Mouse (Mus musculus) kidney, embryonic 14.5 days (tissue): ENCODE measurements at regions not wholly inside any gene's neighbourhood (a gene's known extent, or its start where the extent isn't known, plus 50 kb on each side); places are given as distances from the start of the nearest gene placed in this dataset.

ENCODE experiments used
- ATAC-seq: fragments of 200-750 bp; cut with Nextera tagmentation; 2 replicates; pipeline ENCODE4 v1.8.0; 2017; ENCODE audit warnings: moderate number of reproducible peaks, mild to moderate bottlenecking, moderate TSS enrichment, moderate library complexity; ENCODE audit not compliant: low FRiP score, low TSS enrichment
- H3K27ac ChIP-seq: fragments of 300-500 bp; sonication (generic); 2 replicates; pipeline ENCODE4 v1.5.1; 2014; ENCODE audit warnings: low read depth, mild to moderate bottlenecking, low read length, moderate library complexity, mixed read lengths
- H3K27me3 ChIP-seq: fragments of 300-500 bp; sonication (generic); 2 replicates; pipeline ENCODE4 v1.6.1; 2014; ENCODE audit warnings: mild to moderate bottlenecking, low read length; ENCODE audit not compliant: control insufficient read depth, insufficient read depth
- H3K36me3 ChIP-seq: fragments of 300-500 bp; sonication (generic); 2 replicates; pipeline ENCODE4 v1.6.1; 2014; ENCODE audit warnings: low read length, mixed read lengths; ENCODE audit not compliant: control insufficient read depth, insufficient read depth
- H3K4me1 ChIP-seq: fragments of 300-500 bp; sonication (generic); 2 replicates; pipeline ENCODE4 v1.6.1; 2014; ENCODE audit warnings: low read length, mixed read lengths; ENCODE audit not compliant: control insufficient read depth, insufficient read depth
- H3K4me2 ChIP-seq: fragments of 300-500 bp; sonication (generic); replicated peaks from 2 replicates; pipeline ENCODE4 v1.6.1; 2014; ENCODE audit warnings: low read depth, mild to moderate bottlenecking, low read length
- H3K4me3 ChIP-seq: fragments of 300-500 bp; sonication (generic); 2 replicates; pipeline ENCODE4 v1.5.1; 2014; ENCODE audit warnings: mild to moderate bottlenecking, low read length
- H3K9ac ChIP-seq: fragments of 300-500 bp; sonication (generic); 2 replicates; pipeline ENCODE4 v1.6.1; 2014; ENCODE audit warnings: low read depth, mild to moderate bottlenecking, low read length, moderate library complexity
- H3K9me3 ChIP-seq: fragments of 300-500 bp; sonication (generic); 2 replicates; pipeline ENCODE4 v1.6.1; 2016; ENCODE audit warnings: low read length; ENCODE audit not compliant: control insufficient read depth
- WGBS: fragments of 180-500 bp; shearing (Covaris S2); extraction: QIAGEN DNeasy Blood & Tissue Kit; methylation state at CpG from one replicate; pipeline ENCODE4 v1.1.7; 2014; 5-methylcytosine and 5-hydroxymethylcytosine counted together

DNA sequence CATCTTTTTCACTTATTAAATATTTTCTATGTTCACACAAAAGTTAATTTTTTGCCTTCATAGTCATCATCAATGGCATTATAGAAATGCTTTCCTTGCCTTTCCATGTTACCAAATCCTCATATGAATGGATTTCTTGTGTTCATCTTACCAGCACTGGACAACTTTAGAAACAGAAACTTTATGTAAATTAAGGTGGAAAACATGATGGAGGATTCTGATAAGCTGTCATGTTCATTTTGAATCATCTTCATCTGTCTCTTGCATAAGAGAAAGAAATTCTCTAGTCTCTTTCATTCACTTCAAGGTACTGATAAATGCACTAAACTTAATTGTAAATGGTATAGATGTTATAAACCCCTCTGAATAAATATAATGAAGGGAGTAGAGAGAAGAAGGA is 305.4 kb downstream of the Fgf10 start:
- Histone ChIP-seq H3K36me3 (no peaks in the 10 kb centered on the region), H3K9ac (no peak overlapping the region), H3K27ac (no peak overlapping the region), H3K4me1 (no peaks in the 10 kb centered on the region), H3K9me3 (no peaks in the 10 kb centered on the region), H3K4me2 (no peak overlapping the region), H3K4me3 (no peak overlapping the region), H3K27me3 (no peaks in the 10 kb centered on the region)
- ATAC-seq: no peak

DNA sequence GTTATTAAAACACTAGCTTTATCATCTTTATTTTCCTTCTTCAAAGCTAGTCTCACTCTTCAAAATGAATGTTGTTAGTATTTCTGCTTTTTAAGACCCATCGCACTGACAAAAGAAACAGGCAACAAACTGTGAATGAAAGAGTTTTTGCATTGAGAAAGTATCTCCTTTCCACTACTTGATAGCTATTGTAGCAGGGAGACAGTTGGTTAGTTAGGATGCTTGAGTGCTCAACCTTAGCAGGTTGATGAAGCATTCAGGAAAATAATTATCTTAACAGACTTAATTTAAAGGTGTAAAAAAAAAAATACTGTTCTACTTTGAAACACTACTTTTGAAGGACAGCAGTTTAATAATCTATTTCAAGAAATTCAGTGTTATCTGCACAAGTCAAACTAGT is 305.9 kb downstream of the Fgf10 start:
- 42% methylated on average over 1 of the region's 1 CpGs for WGBS
- Histone ChIP-seq H3K27me3 (no peaks in the 10 kb centered on the region), H3K4me3 (no peak overlapping the region), H3K4me2 (no peak overlapping the region), H3K36me3 (no peaks in the 10 kb centered on the region), H3K4me1 (no peaks in the 10 kb centered on the region), H3K9ac (no peak overlapping the region), H3K27ac (no peak overlapping the region), H3K9me3 (no peaks in the 10 kb centered on the region)
- peak; percentile 71; the same call in 1 of the 2 replicates for ATAC-seq

DNA sequence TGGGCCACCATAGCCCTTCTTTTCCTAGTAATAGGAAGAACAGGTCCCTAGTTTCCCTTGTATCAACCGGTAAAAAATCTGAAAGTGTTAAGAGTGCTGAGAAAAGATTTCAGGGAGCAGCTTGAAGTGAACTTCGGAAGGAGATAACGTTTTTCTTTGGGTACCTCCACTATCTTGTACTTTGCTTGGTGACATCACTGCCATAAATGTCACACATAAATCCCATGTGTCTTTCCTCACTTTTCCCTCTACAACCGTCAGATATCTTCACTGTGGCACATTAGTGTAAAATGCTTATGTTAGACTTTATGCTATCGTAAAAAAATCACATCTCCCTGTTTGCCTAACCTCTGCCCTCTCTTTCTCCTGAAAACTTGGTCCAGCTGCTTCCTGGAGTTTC is 309.9 kb downstream of the Fgf10 start:
- no peak overlapping the region for H3K27ac ChIP-seq
- H3K9me3 ChIP-seq: no peaks in the 10 kb centered on the region
- ATAC-seq: no peak
- no peaks in the 10 kb centered on the region for H3K36me3 ChIP-seq
- peaks cover 13% of the 10 kb centered on the region; the same call in 1 of the 2 replicates for H3K4me1 ChIP-seq
- 35% methylated on average over 5 of the region's 5 CpGs for WGBS
- no peaks in the 10 kb centered on the region for H3K27me3 ChIP-seq
- no peak overlapping the region for H3K9ac ChIP-seq
- H3K4me3 ChIP-seq: no peak overlapping the region
- no peak overlapping the region for H3K4me2 ChIP-seq

DNA sequence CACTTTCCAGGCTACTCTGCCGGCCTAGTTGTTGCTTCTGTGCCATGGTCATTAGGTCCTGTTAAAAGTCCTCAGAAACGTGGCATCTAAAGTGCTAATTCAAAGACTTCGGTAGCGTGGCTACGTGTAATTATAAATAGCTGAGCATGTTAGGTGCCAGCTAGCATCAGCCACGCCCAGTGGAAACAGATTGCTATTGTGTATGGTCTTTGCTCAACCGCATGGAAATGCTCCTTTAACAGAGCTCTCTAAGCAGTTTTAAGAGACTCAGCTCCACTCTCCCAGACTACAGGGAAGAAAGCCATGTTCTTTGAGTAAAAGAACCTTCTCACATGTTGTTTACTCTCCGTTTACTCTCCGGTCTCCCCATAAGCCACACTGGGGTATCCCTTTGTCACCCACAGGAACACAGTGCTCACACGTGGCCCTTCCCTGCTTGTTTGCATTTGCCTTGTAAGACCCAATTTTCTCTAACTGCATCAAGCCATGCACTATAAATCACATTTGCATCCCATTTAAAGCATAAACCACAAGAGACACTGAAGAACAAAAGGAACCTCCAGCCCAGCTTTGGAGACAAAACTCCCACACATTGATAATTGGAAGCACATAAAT is 311.7 kb downstream of the Fgf10 start:
- no peak overlapping the region for H3K4me3 ChIP-seq
- 61% methylated on average over 10 of the region's 10 CpGs for WGBS
- peaks cover 13% of the 10 kb centered on the region; the same call in 1 of the 2 replicates for H3K4me1 ChIP-seq
- H3K36me3 ChIP-seq: no peaks in the 10 kb centered on the region
- ATAC-seq: peak; percentile 75
- no peaks in the 10 kb centered on the region for H3K9me3 ChIP-seq
- H3K27me3 ChIP-seq: no peaks in the 10 kb centered on the region
- H3K27ac ChIP-seq: peak overlapping the region; percentile 12; the same call in 1 of the 2 replicates
- no peak overlapping the region for H3K9ac ChIP-seq
- no peak overlapping the region for H3K4me2 ChIP-seq

DNA sequence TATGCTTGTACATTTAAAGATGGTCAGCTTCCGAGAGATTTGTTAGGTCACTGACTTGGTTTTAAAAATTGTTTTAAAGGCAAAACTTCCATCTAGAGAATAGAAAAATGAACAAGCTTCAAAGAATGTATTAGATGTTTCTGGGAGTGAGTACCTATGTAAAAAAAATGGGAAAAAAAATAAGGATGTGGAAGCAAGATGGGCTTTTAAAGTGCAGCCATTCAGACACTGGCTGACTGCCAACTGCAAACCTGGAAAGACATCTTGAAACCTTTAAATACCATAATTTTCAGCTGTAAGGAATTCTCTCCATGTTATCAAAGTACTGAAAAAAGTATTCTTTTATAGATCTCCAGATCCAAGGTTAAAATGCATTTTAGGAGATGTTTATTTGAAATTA is 315.7 kb downstream of the Fgf10 start:
- H3K36me3 ChIP-seq: no peaks in the 10 kb centered on the region
- H3K4me2 ChIP-seq: no peak overlapping the region
- ATAC-seq: no peak
- no peak overlapping the region for H3K27ac ChIP-seq
- no peaks in the 10 kb centered on the region for H3K9me3 ChIP-seq
- no peaks in the 10 kb centered on the region for H3K27me3 ChIP-seq
- no peak overlapping the region for H3K4me3 ChIP-seq
- no peak overlapping the region for H3K9ac ChIP-seq
- H3K4me1 ChIP-seq: peaks cover 13% of the 10 kb centered on the region; the same call in 1 of the 2 replicates
- 81% methylated on average over 1 of the region's 1 CpGs for WGBS

DNA sequence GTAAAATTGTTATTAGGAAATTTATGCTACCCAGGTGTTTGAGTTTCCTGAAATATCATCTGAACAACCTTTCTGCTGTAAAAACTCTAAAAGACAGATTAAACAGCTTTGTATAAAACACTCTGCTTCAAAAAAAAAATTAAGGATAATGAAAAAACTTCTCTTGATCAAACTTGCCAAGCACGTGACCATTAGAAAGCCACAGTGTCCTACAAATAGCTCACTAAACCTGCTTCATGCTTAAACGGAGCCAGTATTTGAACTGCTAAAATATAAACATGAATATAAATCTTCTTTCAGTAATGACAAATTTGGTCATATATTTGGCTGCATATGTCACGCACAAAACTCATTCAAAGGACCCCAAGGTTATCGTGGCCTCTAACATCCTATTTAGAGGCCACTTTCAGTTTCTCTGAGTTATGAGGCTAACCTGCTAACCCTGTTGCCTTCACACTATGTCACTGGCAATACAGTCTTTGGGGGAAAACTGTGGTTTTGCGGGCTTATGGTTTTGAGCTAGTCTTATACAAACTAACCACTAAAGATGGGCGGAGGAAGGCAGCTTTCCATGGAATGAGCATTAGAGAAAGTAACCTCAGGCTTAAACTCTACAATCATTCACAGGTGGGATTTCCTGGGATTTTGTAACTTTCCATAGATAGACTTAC is 355.8 kb downstream of the Fgf10 start:
- ATAC-seq: no peak; the same call in 1 of the 2 replicates
- H3K4me3 ChIP-seq: no peak overlapping the region
- no peaks in the 10 kb centered on the region for H3K36me3 ChIP-seq
- no peak overlapping the region for H3K27ac ChIP-seq
- no peak overlapping the region for H3K4me2 ChIP-seq
- H3K9me3 ChIP-seq: no peaks in the 10 kb centered on the region
- WGBS: 49% methylated on average over 6 of the region's 6 CpGs
- H3K4me1 ChIP-seq: no peaks in the 10 kb centered on the region
- H3K9ac ChIP-seq: no peak overlapping the region
- H3K27me3 ChIP-seq: no peaks in the 10 kb centered on the region

DNA sequence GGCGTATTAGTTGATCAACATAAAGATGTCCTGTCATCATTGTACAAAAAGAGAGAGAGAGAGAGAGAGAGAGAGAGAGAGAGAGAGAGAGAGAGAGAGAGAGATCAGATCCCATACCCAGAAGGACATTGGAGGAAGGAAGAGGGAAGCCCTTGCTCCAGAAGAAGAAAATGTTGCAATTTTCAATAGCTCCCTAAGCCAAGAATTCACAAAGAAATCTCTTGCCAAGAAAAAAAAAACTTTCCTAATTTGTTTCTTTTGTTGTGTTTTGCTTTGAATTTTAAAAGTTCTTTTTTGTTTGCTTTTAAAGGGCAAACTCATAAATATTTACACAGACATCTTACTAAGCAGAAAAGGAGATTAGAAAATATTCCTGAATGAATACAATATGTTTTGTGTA is 370.0 kb downstream of the Fgf10 start:
- Histone ChIP-seq H3K4me1 (no peaks in the 10 kb centered on the region), H3K27ac (no peak overlapping the region), H3K27me3 (no peaks in the 10 kb centered on the region), H3K9me3 (no peaks in the 10 kb centered on the region), H3K9ac (no peak overlapping the region), H3K4me2 (no peak overlapping the region), H3K36me3 (no peaks in the 10 kb centered on the region), H3K4me3 (no peak overlapping the region)
- no peak for ATAC-seq
- WGBS: 74% methylated on average over 1 of the region's 1 CpGs

DNA sequence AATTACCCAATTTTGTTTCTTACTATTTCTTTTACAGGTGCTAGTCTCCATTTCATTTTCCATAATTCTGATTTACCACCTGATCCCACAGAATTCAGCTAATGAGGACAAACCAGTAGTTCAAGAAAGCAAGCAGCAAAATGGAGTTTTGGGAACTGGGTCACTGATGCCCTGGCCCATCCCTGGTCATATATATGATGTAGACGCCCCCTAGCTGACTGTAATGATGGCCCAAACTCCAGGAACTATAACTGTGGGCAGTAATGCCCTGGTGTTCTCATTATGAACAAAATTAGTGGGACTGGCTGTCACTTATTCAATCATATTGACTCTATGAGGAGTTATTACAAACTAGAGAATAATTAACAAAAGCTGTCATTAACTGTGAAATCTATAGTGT is 375.5 kb downstream of the Fgf10 start:
- WGBS: 75% methylated on average over 1 of the region's 1 CpGs
- H3K27me3 ChIP-seq: no peaks in the 10 kb centered on the region
- no peaks in the 10 kb centered on the region for H3K9me3 ChIP-seq
- no peak overlapping the region for H3K9ac ChIP-seq
- H3K4me3 ChIP-seq: no peak overlapping the region
- H3K4me1 ChIP-seq: no peaks in the 10 kb centered on the region
- no peak overlapping the region for H3K4me2 ChIP-seq
- ATAC-seq: no peak
- no peaks in the 10 kb centered on the region for H3K36me3 ChIP-seq
- no peak overlapping the region for H3K27ac ChIP-seq

DNA sequence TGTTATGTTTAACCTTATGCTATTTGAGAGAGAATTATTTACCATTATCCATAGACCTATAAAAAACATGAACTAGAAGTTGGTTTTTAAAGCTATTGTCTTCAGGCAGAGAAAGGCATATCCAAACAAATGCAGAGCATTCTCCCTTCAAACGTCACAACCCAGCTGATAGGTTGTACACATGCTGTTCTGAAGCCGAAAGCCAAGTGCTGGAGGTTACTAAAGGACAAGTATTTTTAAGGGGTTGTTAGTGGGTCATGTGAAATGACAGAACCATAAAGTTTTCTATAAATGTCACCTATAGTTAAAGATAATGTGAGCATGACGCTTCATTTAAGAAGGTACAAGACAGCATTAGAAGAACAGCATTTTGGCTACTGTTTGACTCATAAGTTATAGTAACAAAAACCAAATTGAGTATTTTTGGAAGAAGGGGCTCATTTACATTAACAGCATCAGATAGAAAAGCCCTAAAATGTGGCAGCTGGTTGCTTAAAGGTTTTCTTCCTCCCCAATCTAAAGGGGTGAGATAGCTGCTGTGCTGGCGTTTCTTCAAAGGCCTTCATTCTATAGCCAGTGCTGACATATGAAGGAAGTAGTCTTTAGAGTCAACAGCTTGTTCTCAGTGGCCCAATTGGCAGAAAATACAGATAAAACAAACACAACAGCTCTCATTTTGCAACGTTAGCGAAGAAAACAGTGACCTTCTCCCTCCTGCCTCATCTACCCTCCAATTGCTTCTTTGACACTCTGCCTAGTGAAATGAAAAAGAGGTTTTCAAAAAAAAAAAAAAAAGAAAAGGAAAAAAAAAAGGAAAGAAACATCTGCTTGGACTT is 359.4 kb upstream of the Paip1 start:
- Histone ChIP-seq H3K4me1 (no peaks in the 10 kb centered on the region), H3K9ac (no peak overlapping the region), H3K27ac (no peak overlapping the region), H3K4me2 (no peak overlapping the region), H3K27me3 (no peaks in the 10 kb centered on the region), H3K9me3 (no peaks in the 10 kb centered on the region), H3K36me3 (no peaks in the 10 kb centered on the region), H3K4me3 (no peak overlapping the region)
- ATAC-seq: no peak
- 74% methylated on average over 6 of the region's 6 CpGs for WGBS
